Mouse (Mus musculus) intestine, embryonic 14.5 days (tissue): ENCODE data around the gene Map3k19. TPM values are rescaled to one million over a fixed set of nuclear protein-coding genes. Genes with fewer than 3 reads are reported as not detected.

Source experiments
- ATAC-seq: fragments of 200-750 bp; cut with Nextera tagmentation; replicated peaks from 2 replicates; pipeline ENCODE4 v1.8.0; 2017; ENCODE audit warnings: low read depth, moderate number of reproducible peaks, moderate TSS enrichment, moderate library complexity; ENCODE audit not compliant: low FRiP score, low TSS enrichment
- DNase-seq: peaks from one replicate; pipeline ENCODE4 v3.0.0-alpha.2; 2018; ENCODE audit warnings: low spot score
- H3K27ac ChIP-seq: fragments of 300-500 bp; sonication (generic); 2 replicates; pipeline ENCODE4 v1.5.1; 2014; ENCODE audit warnings: low read depth, mild to moderate bottlenecking, control low read depth
- H3K27me3 ChIP-seq: fragments of 300-500 bp; sonication (generic); replicated peaks from 2 replicates; pipeline ENCODE4 v1.6.1; 2014; ENCODE audit warnings: low read length, control low read depth; ENCODE audit not compliant: control insufficient read depth, insufficient read depth
- H3K36me3 ChIP-seq: fragments of 300-500 bp; sonication (generic); 2 replicates; pipeline ENCODE4 v1.6.1; 2014; ENCODE audit warnings: low read length, control low read depth; ENCODE audit not compliant: control insufficient read depth, insufficient read depth
- H3K4me1 ChIP-seq: fragments of 300-500 bp; sonication (generic); replicated peaks from 2 replicates; pipeline ENCODE4 v1.6.1; 2014; ENCODE audit warnings: low read length, control low read depth, mixed read lengths; ENCODE audit not compliant: control insufficient read depth, insufficient read depth
- H3K4me2 ChIP-seq: fragments of 300-500 bp; sonication (generic); 2 replicates; pipeline ENCODE4 v1.6.1; 2014; ENCODE audit warnings: low read length
- H3K4me3 ChIP-seq: fragments of 300-500 bp; sonication (generic); 2 replicates; pipeline ENCODE4 v1.5.1; 2014; ENCODE audit warnings: low read depth, low read length, control low read depth, mixed read lengths
- H3K9ac ChIP-seq: fragments of 300-500 bp; sonication (generic); 2 replicates; pipeline ENCODE4 v1.6.1; 2014; ENCODE audit warnings: mild to moderate bottlenecking, low read length
- H3K9me3 ChIP-seq: fragments of 300-500 bp; sonication (generic); 2 replicates; pipeline ENCODE4 v1.6.1; 2016; ENCODE audit warnings: low read length, control low read depth; ENCODE audit not compliant: control insufficient read depth
- WGBS: fragments of 180-500 bp; shearing (Covaris S2); extraction: QIAGEN DNeasy Blood & Tissue Kit; methylation state at CpG from one replicate; pipeline ENCODE4 v1.1.7; 2014; 5-methylcytosine and 5-hydroxymethylcytosine counted together
- polyA plus RNA-seq: library from polyadenylated mRNA; unstranded; fragments of >200 nt; fragmentation: Nextera tagmentation; extraction: Ambion mirVana; gene quantifications from 2 replicates; pipeline ENCODE4 v1.2.1, GENCODE M21; 2014

Map3k19 gene
- not detected in 2 replicates for polyA plus RNA-seq

GRCm38 (mm10) chr1:127854486-127855222, at the start of gene Map3k19:
Map3k19 (minus strand) TSS chr1:127855031.
- no peaks in the 10 kb centered on the region for H3K27me3 ChIP-seq
- H3K4me2 ChIP-seq: no peak within 1 kb of the TSS
- no peaks in the 10 kb centered on the region for H3K4me1 ChIP-seq
- H3K9me3 ChIP-seq: peaks cover 8% of the 10 kb centered on the region; the same call in 1 of the 2 replicates
- no peak for ATAC-seq
- 75% methylated on average over 14 of the region's 14 CpGs for WGBS
- no peak within 1 kb of the TSS for H3K27ac ChIP-seq
- no peak within 1 kb of the TSS for H3K4me3 ChIP-seq
- DNase-seq: no peak
- H3K9ac ChIP-seq: no peak within 1 kb of the TSS
- H3K36me3 ChIP-seq: no peaks in the 10 kb centered on the region

- 71% methylated on average over 1 of the region's 1 CpGs for WGBS
- Histone ChIP-seq H3K27ac (no peak overlapping the region), H3K9ac (no peak overlapping the region), H3K4me1 (no peaks in the 10 kb centered on the region), H3K4me2 (no peak overlapping the region), H3K27me3 (no peaks in the 10 kb centered on the region), H3K36me3 (peaks cover 23% of the 10 kb centered on the region), H3K4me3 (no peak overlapping the region), H3K9me3 (no peaks in the 10 kb centered on the region)
- DNase-seq (no peak), ATAC-seq (no peak)
These were observed 44.6 kb upstream of the Map3k19 start for GRCm38 (mm10) chr1:127899401-127899800.

- H3K9me3 ChIP-seq: no peaks in the 10 kb centered on the region
- H3K4me3 ChIP-seq: peak overlapping the region; percentile 83
- DNase-seq (no peak), ATAC-seq (no peak)
- peaks cover 5% of the 10 kb centered on the region; the same call in 1 of the 2 replicates for H3K4me1 ChIP-seq
- 20% methylated on average over 8 of the region's 8 CpGs for WGBS
- H3K4me2 ChIP-seq: peak overlapping the region; percentile 75
- H3K27ac ChIP-seq: peak overlapping the region; percentile 81
- H3K27me3 ChIP-seq: no peaks in the 10 kb centered on the region
- peak overlapping the region; percentile 67 for H3K9ac ChIP-seq
- H3K36me3 ChIP-seq: peaks cover 13% of the 10 kb centered on the region; the same call in 1 of the 2 replicates
These were observed 14.4 kb upstream of the Map3k19 start for GRCm38 (mm10) chr1:127869276-127869675.

- ATAC-seq: peak; percentile 98
- WGBS: 11% methylated on average over 47 of the region's 47 CpGs
- peak within 1 kb of the TSS; percentile 83 for H3K4me3 ChIP-seq
- no peaks in the 10 kb centered on the region for H3K27me3 ChIP-seq
- H3K27ac ChIP-seq: peak within 1 kb of the TSS; percentile 81
- peak; percentile 94 for DNase-seq
- peaks cover 9% of the 10 kb centered on the region; the same call in 1 of the 2 replicates for H3K36me3 ChIP-seq
- peak within 1 kb of the TSS; percentile 75 for H3K4me2 ChIP-seq
- H3K9ac ChIP-seq: peak within 1 kb of the TSS; percentile 67
- H3K4me1 ChIP-seq: peaks cover 5% of the 10 kb centered on the region; the same call in 1 of the 2 replicates
- no peaks in the 10 kb centered on the region for H3K9me3 ChIP-seq
These were observed 13.8 kb upstream of the Map3k19 start, which contains the start of gene Rab3gap1 for GRCm38 (mm10) chr1:127868300-127869261. Rab3gap1 (plus strand) TSS chr1:127868773.

GRCm38 (mm10) chr1:127863806-127864205, 9.0 kb upstream of the Map3k19 start:
- no peaks in the 10 kb centered on the region for H3K9me3 ChIP-seq
- no peak overlapping the region for H3K9ac ChIP-seq
- no peaks in the 10 kb centered on the region for H3K36me3 ChIP-seq
- H3K4me3 ChIP-seq: no peak overlapping the region
- ATAC-seq: no peak
- H3K27ac ChIP-seq: no peak overlapping the region
- H3K4me1 ChIP-seq: no peaks in the 10 kb centered on the region
- no peak for DNase-seq
- 68% methylated on average over 7 of the region's 7 CpGs for WGBS
- H3K4me2 ChIP-seq: no peak overlapping the region
- no peaks in the 10 kb centered on the region for H3K27me3 ChIP-seq

- 93% methylated on average over 5 of the region's 5 CpGs for WGBS
These were observed 7.1 kb upstream of the Map3k19 start for GRCm38 (mm10) chr1:127861900-127862299.

GRCm38 (mm10) chr1:127860492-127860891, 5.7 kb upstream of the Map3k19 start:
- Histone ChIP-seq H3K36me3 (no peaks in the 10 kb centered on the region), H3K4me2 (no peak overlapping the region), H3K9me3 (no peaks in the 10 kb centered on the region), H3K4me3 (no peak overlapping the region), H3K27me3 (no peaks in the 10 kb centered on the region), H3K27ac (no peak overlapping the region), H3K9ac (no peak overlapping the region), H3K4me1 (no peaks in the 10 kb centered on the region)
- no peak for DNase-seq
- no peak for ATAC-seq
- 87% methylated on average over 4 of the region's 4 CpGs for WGBS

More at GRCm38 (mm10) chr1:127861900-127862299, 7.1 kb upstream of the Map3k19 start:
- H3K4me3 ChIP-seq: no peak overlapping the region
- DNase-seq: no peak
- no peak overlapping the region for H3K9ac ChIP-seq
- H3K9me3 ChIP-seq: no peaks in the 10 kb centered on the region
- no peaks in the 10 kb centered on the region for H3K4me1 ChIP-seq
- H3K4me2 ChIP-seq: no peak overlapping the region
- H3K27ac ChIP-seq: no peak overlapping the region
- H3K36me3 ChIP-seq: no peaks in the 10 kb centered on the region
- H3K27me3 ChIP-seq: no peaks in the 10 kb centered on the region
- no peak for ATAC-seq

- ATAC-seq: no peak
- H3K36me3 ChIP-seq: no peaks in the 10 kb centered on the region
- no peak for DNase-seq
- no peaks in the 10 kb centered on the region for H3K27me3 ChIP-seq
- no peak overlapping the region for H3K4me2 ChIP-seq
- H3K4me1 ChIP-seq: no peaks in the 10 kb centered on the region
- H3K4me3 ChIP-seq: no peak overlapping the region
- no peak overlapping the region for H3K9ac ChIP-seq
- no peaks in the 10 kb centered on the region for H3K9me3 ChIP-seq
- WGBS: 68% methylated on average over 6 of the region's 6 CpGs
- no peak overlapping the region for H3K27ac ChIP-seq
These were observed 5.1 kb upstream of the Map3k19 start for GRCm38 (mm10) chr1:127859799-127860400.
